Mouse (Mus musculus) forebrain, embryonic 16.5 days (tissue): Measurements from ENCODE around the gene Whrn. TPM values are rescaled to one million over a fixed set of nuclear protein-coding genes. Genes with fewer than 3 reads are reported as not detected.

Experiments used
- ATAC-seq: fragments of 200-750 bp; cut with Nextera tagmentation; 2 replicates; pipeline ENCODE4 v1.8.0; 2017; ENCODE audit warnings: mild to moderate bottlenecking, moderate library complexity
- H3K27ac ChIP-seq: fragments of 300-500 bp; sonication (generic); 2 replicates; pipeline ENCODE4 v1.5.1; 2014; ENCODE audit warnings: low read length, control low read depth
- H3K27me3 ChIP-seq: fragments of 300-500 bp; sonication (generic); replicated peaks from 2 replicates; pipeline ENCODE4 v1.6.1; 2014; ENCODE audit warnings: low read length; ENCODE audit not compliant: control insufficient read depth, insufficient read depth
- H3K36me3 ChIP-seq: fragments of 300-500 bp; sonication (generic); 2 replicates; pipeline ENCODE4 v1.6.1; 2014; ENCODE audit not compliant: control insufficient read depth, insufficient read depth
- H3K4me1 ChIP-seq: fragments of 300-500 bp; sonication (generic); replicated peaks from 2 replicates; pipeline ENCODE4 v1.6.1; 2014; ENCODE audit warnings: low read length; ENCODE audit not compliant: control insufficient read depth, insufficient read depth
- H3K4me2 ChIP-seq: fragments of 300-500 bp; sonication (generic); 2 replicates; pipeline ENCODE4 v1.6.1; 2014; ENCODE audit warnings: mild to moderate bottlenecking, low read length, control low read depth
- H3K4me3 ChIP-seq: fragments of 300-500 bp; sonication (generic); replicated peaks from 2 replicates; pipeline ENCODE4 v1.5.1; 2014; ENCODE audit warnings: mild to moderate bottlenecking, low read length, control low read depth
- H3K9ac ChIP-seq: fragments of 300-500 bp; sonication (generic); replicated peaks from 2 replicates; pipeline ENCODE4 v1.6.1; 2014; ENCODE audit warnings: low read depth, low read length, control low read depth
- H3K9me3 ChIP-seq: fragments of 300-500 bp; sonication (generic); 2 replicates; pipeline ENCODE4 v1.6.1; 2016; ENCODE audit warnings: low read length; ENCODE audit not compliant: control insufficient read depth
- WGBS: fragments of 180-500 bp; shearing (Covaris S2); extraction: QIAGEN DNeasy Blood & Tissue Kit; methylation state at CpG from one replicate; pipeline ENCODE4 v1.1.7; 2014; 5-methylcytosine and 5-hydroxymethylcytosine counted together
- polyA plus RNA-seq: library from polyadenylated mRNA; unstranded; fragments of >200 nt; fragmentation: Nextera tagmentation; extraction: Ambion mirVana; gene quantifications from 2 replicates; pipeline ENCODE4 v1.2.1, GENCODE M21; 2015

Gene Whrn
- polyA plus RNA-seq = 5.1 and 6.4 TPM in 2 replicates

DNA sequence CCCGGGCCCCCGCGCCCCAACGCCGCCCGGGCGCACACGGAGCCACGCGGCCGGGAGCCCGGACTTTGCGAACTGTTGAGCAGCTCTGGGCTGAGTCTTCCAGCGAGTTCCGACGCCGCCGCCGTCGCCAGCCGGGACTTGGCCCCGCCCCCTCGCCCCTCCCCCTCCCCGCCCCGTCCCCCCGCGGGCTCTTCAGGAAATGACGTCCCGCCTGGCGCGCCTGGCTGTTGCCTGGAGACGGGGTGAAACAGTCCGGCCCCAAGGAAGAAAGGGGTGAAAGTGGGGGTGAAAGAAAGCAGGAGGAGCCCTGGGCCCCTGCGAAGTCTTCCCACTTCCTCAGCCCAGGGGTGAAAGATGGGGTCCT is at the start of gene Whrn:
Whrn (minus strand) TSS at position 77 of the 364 bp plus-strand sequence.
- peak within 1 kb of the TSS; percentile 72 for H3K4me3 ChIP-seq
- peak within 1 kb of the TSS; percentile 67 for H3K9ac ChIP-seq
- no peaks in the 10 kb centered on the region for H3K9me3 ChIP-seq
- 0% methylated on average over 31 of the region's 34 CpGs for WGBS
- ATAC-seq = peak; percentile 82
- H3K4me1 ChIP-seq = peaks cover 27% of the 10 kb centered on the region
- no peaks in the 10 kb centered on the region for H3K36me3 ChIP-seq
- peak within 1 kb of the TSS; percentile 80 for H3K4me2 ChIP-seq
- no peak within 1 kb of the TSS for H3K27ac ChIP-seq
- H3K27me3 ChIP-seq = peaks cover 4% of the 10 kb centered on the region; the same call in 1 of the 2 replicates

DNA sequence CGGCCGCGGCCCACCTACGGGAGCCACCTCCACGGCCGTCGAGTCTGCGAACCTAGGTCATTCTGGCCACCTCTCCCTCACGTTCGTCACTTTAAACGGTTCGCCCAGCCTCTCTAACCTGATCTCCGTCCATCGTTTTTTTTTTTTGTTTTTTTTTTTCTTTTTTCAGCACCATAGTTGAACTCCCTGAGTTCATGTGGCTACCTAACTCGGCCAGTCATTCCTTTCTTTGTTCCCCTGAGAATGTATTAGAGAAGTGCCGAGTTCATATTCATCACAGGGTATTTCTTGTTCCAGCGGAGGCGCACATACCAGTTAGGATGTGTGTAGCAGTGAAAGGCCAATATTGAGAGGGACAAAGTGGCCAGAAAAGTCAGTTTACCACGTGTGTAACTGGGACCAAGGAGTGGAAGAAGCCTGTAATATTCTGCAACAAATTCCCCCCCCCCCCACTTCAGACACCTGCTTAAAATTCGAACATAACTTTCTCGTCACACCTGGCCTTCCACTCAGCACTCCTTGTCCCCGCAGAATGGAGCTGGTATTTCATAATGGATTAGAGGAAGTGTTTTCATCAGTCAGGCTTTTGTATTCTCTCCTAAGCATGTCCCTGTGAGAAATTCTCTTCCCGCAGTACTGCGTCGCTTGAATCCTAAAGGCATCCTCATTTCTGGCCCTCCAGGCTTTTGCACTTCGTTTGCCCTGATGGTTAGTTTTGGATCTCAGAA is 49.6 kb upstream of the Whrn start:
- no peak for ATAC-seq
- Histone ChIP-seq H3K9ac (peak overlapping the region; percentile 74), H3K36me3 (peaks cover 12% of the 10 kb centered on the region), H3K27me3 (no peaks in the 10 kb centered on the region), H3K27ac (peak overlapping the region; percentile 81), H3K9me3 (no peaks in the 10 kb centered on the region), H3K4me2 (peak overlapping the region; percentile 72), H3K4me1 (peaks cover 31% of the 10 kb centered on the region), H3K4me3 (peak overlapping the region; percentile 79)
- WGBS = 8% methylated on average over 26 of the region's 26 CpGs

DNA sequence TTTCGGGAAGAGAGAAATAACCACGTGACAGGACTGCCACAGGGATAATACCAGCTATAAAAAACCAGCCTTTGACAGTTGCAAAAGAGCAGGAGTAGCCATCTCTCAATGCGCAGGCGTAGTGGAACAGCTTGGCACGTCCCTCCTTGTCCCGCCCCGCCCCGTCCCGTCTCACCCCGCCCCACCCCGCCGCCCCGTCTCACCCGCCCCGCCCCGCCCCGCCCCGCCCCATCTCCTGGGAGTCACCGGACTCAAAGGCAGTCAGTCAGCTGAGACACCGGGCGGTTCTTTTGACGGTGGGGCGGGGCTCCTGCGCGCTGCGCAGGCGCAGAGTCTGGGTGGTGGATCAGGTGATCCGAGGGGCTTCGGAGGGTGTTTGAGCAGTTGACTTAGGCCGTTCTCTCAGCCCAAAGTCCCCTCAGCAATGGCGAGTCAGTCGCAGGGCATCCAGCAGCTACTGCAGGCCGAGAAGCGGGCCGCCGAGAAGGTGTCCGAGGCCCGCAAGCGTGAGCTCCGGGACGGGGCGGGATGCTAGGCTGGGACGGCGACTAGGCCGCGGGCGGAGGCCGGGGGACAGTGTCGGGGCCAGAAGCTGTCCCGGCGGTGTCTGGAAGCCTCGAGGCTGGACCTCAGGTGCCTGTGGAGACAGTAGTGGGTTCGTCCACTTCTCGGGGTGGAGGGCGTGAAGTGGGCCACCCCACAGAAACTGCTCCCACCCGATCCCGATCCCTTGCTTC is 48.9 kb upstream of the Whrn start, which contains the start of gene Atp6v1g1:
Atp6v1g1 (plus strand) TSS at position 279 of the 737 bp plus-strand sequence.
- Histone ChIP-seq H3K36me3 (peaks cover 11% of the 10 kb centered on the region), H3K4me3 (peak within 1 kb of the TSS; percentile 79), H3K4me2 (peak within 1 kb of the TSS; percentile 72), H3K27ac (peak within 1 kb of the TSS; percentile 81), H3K27me3 (no peaks in the 10 kb centered on the region), H3K4me1 (peaks cover 31% of the 10 kb centered on the region), H3K9me3 (no peaks in the 10 kb centered on the region), H3K9ac (peak within 1 kb of the TSS; percentile 74)
- peak; percentile 95 for ATAC-seq
- under 1% methylated on average over 46 of the region's 57 CpGs for WGBS

DNA sequence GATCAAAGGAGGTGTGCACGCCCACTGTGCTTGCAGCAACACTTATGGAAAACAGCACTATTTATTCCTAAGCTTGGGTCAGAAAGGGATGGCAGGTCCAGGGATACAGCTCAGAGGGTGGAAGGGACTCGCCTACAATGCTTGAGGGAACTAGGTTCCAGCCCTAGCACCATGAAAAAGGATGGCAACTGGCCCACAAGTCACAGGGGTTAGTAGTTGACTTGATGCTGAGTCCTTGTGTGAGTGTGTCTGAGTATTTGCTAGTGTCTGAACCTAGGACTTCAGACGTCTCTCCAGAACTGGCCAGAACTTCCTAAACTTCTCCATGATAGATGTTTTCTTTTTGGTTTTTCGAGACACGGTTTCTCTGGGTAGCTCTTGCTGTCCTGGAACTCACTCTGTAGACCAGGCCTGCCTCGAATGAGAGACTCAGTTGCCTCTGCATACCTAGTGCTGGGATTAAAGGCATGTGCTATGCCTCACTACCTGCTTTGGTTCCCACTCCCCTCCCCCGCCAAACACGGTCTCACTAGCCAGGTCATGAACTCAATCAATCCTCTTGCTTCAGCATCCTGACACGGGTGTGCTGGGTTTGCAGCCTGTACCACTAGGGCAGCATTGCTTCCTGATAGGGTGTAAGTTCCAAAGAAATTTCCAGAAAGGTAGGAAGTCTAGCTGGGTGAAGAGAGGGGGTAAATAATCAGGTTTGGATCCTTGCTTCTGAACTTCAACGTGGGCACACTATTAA is 48.1 kb upstream of the Whrn start:
- peak overlapping the region; percentile 69 for H3K27ac ChIP-seq
- H3K27me3 ChIP-seq = no peaks in the 10 kb centered on the region
- ATAC-seq = peak; percentile 60
- H3K4me2 ChIP-seq = peak overlapping the region; percentile 46
- H3K4me3 ChIP-seq = peak overlapping the region; percentile 79
- H3K36me3 ChIP-seq = peaks cover 4% of the 10 kb centered on the region
- peak overlapping the region; percentile 15; the same call in 1 of the 2 replicates for H3K9ac ChIP-seq
- no peaks in the 10 kb centered on the region for H3K9me3 ChIP-seq
- 65% methylated on average over 10 of the region's 10 CpGs for WGBS
- H3K4me1 ChIP-seq = peaks cover 31% of the 10 kb centered on the region

DNA sequence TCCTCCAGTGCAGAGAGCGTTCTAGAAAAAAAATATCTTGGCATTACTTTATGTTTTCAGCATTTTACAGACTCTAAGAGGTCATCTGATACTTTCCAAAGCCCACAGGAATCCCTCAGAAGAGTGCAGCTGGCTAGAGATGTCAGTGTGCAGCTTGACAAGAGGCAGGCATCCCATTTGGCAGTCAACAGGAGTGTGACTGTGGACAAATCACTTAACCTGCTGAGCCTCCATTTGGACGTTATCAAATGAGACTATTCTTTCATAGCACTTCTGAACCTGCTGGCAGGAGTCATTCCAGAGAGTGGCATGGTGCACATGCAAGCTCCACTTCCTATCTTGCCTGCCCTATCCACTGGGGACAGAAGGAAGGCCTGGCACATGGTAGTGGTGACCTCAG is 46.4 kb upstream of the Whrn start:
- H3K4me3 ChIP-seq = no peak overlapping the region
- no peak for ATAC-seq
- H3K4me1 ChIP-seq = peaks cover 23% of the 10 kb centered on the region
- no peaks in the 10 kb centered on the region for H3K36me3 ChIP-seq
- H3K9ac ChIP-seq = no peak overlapping the region
- WGBS = 86% methylated on average over 2 of the region's 2 CpGs
- no peak overlapping the region for H3K27ac ChIP-seq
- no peaks in the 10 kb centered on the region for H3K9me3 ChIP-seq
- no peaks in the 10 kb centered on the region for H3K27me3 ChIP-seq
- H3K4me2 ChIP-seq = no peak overlapping the region

DNA sequence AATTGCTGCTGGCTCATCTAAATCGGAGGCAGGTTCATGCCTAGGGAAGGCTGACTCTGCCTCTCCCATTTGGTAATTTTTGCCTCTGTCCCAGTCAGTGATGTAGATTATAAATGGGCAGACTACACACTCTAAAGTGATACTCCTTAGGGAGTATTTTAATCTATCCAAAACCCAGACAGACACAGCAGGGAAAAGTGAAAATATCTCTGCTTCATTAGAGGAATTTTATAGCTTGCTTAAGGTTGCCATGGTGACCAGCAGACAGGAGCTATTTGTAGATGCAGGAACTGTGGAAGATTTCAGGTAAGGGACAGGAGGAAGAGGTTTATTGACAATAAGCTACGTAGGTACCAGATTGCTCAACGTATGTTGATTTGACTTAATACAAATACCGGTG is 41.8 kb upstream of the Whrn start:
- WGBS = 75% methylated on average over 4 of the region's 4 CpGs
- H3K9me3 ChIP-seq = no peaks in the 10 kb centered on the region
- peak; percentile 52; the same call in 1 of the 2 replicates for ATAC-seq
- no peaks in the 10 kb centered on the region for H3K27me3 ChIP-seq
- H3K4me3 ChIP-seq = no peak overlapping the region
- H3K9ac ChIP-seq = no peak overlapping the region
- no peaks in the 10 kb centered on the region for H3K36me3 ChIP-seq
- no peak overlapping the region for H3K4me2 ChIP-seq
- no peak overlapping the region; the same call in 1 of the 2 replicates for H3K27ac ChIP-seq
- no peaks in the 10 kb centered on the region for H3K4me1 ChIP-seq

DNA sequence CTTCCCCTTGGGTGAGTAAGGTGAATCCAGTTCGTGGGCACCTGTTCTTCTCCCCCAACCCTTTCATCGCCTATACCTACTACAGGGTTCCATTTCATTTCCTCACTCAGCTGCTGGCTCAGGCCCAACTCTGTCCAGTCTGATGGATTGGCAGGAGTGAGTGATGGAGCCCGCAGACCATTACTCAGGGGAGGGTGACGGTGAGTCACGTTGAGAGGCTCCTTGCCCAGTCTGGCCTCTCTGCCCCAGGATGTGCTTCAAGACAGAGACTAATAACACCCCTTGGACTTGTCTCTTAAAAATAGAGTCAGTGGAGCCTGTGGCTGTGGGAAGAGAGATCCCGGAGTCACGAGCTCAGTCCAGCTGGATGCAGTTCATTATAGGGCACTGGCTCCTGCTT is 34.6 kb upstream of the Whrn start:
- H3K36me3 ChIP-seq = no peaks in the 10 kb centered on the region
- H3K9ac ChIP-seq = no peak overlapping the region
- peaks cover 9% of the 10 kb centered on the region for H3K4me1 ChIP-seq
- no peak for ATAC-seq
- H3K9me3 ChIP-seq = no peaks in the 10 kb centered on the region
- H3K4me2 ChIP-seq = no peak overlapping the region
- no peak overlapping the region for H3K4me3 ChIP-seq
- H3K27me3 ChIP-seq = no peaks in the 10 kb centered on the region
- H3K27ac ChIP-seq = no peak overlapping the region
- WGBS = 85% methylated on average over 7 of the region's 7 CpGs

DNA sequence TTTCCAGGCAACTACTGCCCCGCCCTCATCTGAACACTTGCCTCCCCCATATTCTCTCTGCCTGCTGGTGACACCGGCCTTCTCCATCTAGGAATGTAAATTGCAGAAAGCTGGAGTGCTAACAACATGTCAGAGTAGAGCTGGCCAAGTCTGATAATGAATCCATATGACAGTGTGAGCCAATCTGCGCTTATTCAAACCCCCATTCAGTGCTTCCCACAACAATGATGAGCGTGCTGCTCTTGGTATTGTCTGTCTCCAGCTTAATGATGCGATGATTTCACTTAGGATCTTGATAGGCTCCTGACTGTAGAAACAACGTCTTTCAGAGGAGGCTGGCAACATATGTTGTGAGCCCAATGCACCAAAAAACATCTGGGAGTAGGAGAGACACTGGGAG is 33.2 kb upstream of the Whrn start:
- WGBS = 39% methylated on average over 6 of the region's 6 CpGs
- Histone ChIP-seq H3K4me3 (no peak overlapping the region), H3K9ac (no peak overlapping the region), H3K36me3 (no peaks in the 10 kb centered on the region), H3K4me1 (peaks cover 9% of the 10 kb centered on the region), H3K4me2 (no peak overlapping the region), H3K9me3 (no peaks in the 10 kb centered on the region), H3K27ac (peak overlapping the region; percentile 69), H3K27me3 (no peaks in the 10 kb centered on the region)
- ATAC-seq = peak; percentile 94

DNA sequence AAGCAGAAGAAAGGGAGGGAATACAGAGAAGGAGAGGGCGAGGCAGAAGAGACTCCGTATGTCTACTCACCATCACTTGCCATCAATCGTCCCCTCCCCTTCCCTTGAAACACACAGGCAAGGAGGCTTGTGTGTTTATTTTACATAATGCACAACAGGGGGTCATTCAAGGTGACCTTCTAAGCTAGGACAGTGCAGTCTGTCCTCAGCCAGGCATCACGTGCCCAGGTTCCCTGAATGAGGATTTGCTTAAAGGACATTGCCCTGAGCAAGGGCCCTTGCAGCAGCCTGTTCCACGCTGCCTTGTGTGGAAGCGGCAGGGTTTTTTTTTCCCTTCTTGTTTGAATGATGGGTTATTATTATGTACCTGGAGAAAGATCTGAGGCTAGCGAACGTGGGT is 29.7 kb upstream of the Whrn start:
- no peak overlapping the region for H3K4me2 ChIP-seq
- no peaks in the 10 kb centered on the region for H3K36me3 ChIP-seq
- WGBS = 79% methylated on average over 8 of the region's 8 CpGs
- H3K27ac ChIP-seq = no peak overlapping the region
- no peaks in the 10 kb centered on the region for H3K9me3 ChIP-seq
- H3K9ac ChIP-seq = no peak overlapping the region
- H3K4me3 ChIP-seq = no peak overlapping the region
- H3K27me3 ChIP-seq = no peaks in the 10 kb centered on the region
- H3K4me1 ChIP-seq = peaks cover 9% of the 10 kb centered on the region
- ATAC-seq = no peak
